Mouse (Mus musculus): Measurements from ENCODE around the gene Echdc1. TPM values are rescaled to one million over a fixed set of nuclear protein-coding genes. Genes with fewer than 3 reads are reported as not detected.
A peak's percentile ranks its signal among the peaks of the same experiment; 100 is the strongest.
"Not testable (repeated sequence)": the region's sequence is repeated elsewhere in the genome, so short reads cannot be mapped to it uniquely, and the experiment has no call there.

Echdc1 gene
- polyA plus RNA-seq, 1 experiment from 2014 or later, result 27.7 TPM

- ATAC-seq (ENCODE audit: low FRiP score), result no peak
- Histone ChIP-seq H3K9ac (ENCODE audit: low read length) (no peak overlapping the region), H3K36me3 (ENCODE audit: control insufficient read depth, insufficient read depth, low read length) (no peaks in the 10 kb centered on the region), H3K4me2 (no peak overlapping the region), H3K27me3 (ENCODE audit: control insufficient read depth, insufficient read depth, low read length) (no peaks in the 10 kb centered on the region), H3K27ac (ENCODE audit: low read depth, low read length) (no peak overlapping the region), H3K9me3 (ENCODE audit: control insufficient read depth, low read length) (no peaks in the 10 kb centered on the region), H3K4me1 (ENCODE audit: control insufficient read depth, insufficient read depth, low read length) (no peaks in the 10 kb centered on the region), H3K4me3 (ENCODE audit: low read depth, low read length) (no peak overlapping the region)
- DNase-seq (ENCODE audit: low spot score, missing footprints), result no peak
- 87% methylated on average over 2 of the region's 2 CpGs for WGBS
These were observed 68.6 kb downstream of the Echdc1 start for GRCm38 (mm10) chr10:29381558-29381957.

GRCm38 (mm10) chr10:29394890-29395289 lies 81.9 kb downstream of the Echdc1 start:
- not testable (repeated sequence) for H3K27ac ChIP-seq (ENCODE audit: low read depth, low read length); H3K36me3 ChIP-seq (ENCODE audit: control insufficient read depth, insufficient read depth, low read length)
- ATAC-seq (ENCODE audit: low FRiP score), result 0 out of 2 replicates have a peak, but pooled peaks have one; percentile 24

More at GRCm38 (mm10) chr10:29394890-29395289, 81.9 kb downstream of the Echdc1 start:
- H3K4me1 ChIP-seq (ENCODE audit: control insufficient read depth, insufficient read depth, low read length); H3K27me3 ChIP-seq (ENCODE audit: control insufficient read depth, insufficient read depth, low read length); H3K9me3 ChIP-seq (ENCODE audit: control insufficient read depth, low read length); H3K4me3 ChIP-seq (ENCODE audit: low read depth, low read length); DNase-seq (ENCODE audit: low spot score, missing footprints); H3K9ac ChIP-seq (ENCODE audit: low read length); H3K4me2 ChIP-seq: not testable (repeated sequence)
- WGBS, result 66% methylated on average over 2 of the region's 2 CpGs

Other genes starting within 250 kb of the Echdc1 start
- gene Soga3, start 169.3 kb upstream of the Echdc1 start, polyA plus RNA-seq (2014; fragmentation: Nextera tagmentation; extraction: Ambion mirVana), result 35.0 and 35.2 TPM in 2 replicates
- gene Gm49353, start 114.2 kb upstream of the Echdc1 start, polyA plus RNA-seq (2014; fragmentation: Nextera tagmentation; extraction: Ambion mirVana), result 2.5 and 4.9 TPM in 2 replicates
- 7.7 and 8.7 TPM in 2 replicates for gene 9330159F19Rik, start 101.6 kb upstream of the Echdc1 start, polyA plus RNA-seq (2014; fragmentation: Nextera tagmentation; extraction: Ambion mirVana)
- gene Rnf146, start 49.3 kb downstream of the Echdc1 start, polyA plus RNA-seq (2014; fragmentation: Nextera tagmentation; extraction: Ambion mirVana), result 67.3 and 69.7 TPM in 2 replicates
- 11.0 and 12.5 TPM in 2 replicates for gene Rspo3, start 222.7 kb downstream of the Echdc1 start, polyA plus RNA-seq (2014; fragmentation: Nextera tagmentation; extraction: Ambion mirVana)

All from midbrain, embryonic 11.5 days (tissue).